Mouse (Mus musculus) limb, embryonic 11.5 days (tissue): ENCODE results near the gene Slc29a1. TPM values are rescaled to one million over a fixed set of nuclear protein-coding genes. Genes with fewer than 3 reads are reported as not detected.

Experiments
- ATAC-seq: fragments of 200-750 bp; cut with Nextera tagmentation; 2 replicates; pipeline ENCODE4 v1.8.0; 2017; ENCODE audit warnings: low read depth; ENCODE audit not compliant: insufficient number of reproducible peaks, low FRiP score, low TSS enrichment
- DNase-seq: peaks from one replicate; pipeline ENCODE4 v3.0.0-alpha.2; 2015; ENCODE audit warnings: low spot score
- H3K27ac ChIP-seq: fragments of 300-500 bp; sonication (generic); replicated peaks from 2 replicates; pipeline ENCODE4 v1.5.1; 2014; ENCODE audit warnings: low read depth, mild to moderate bottlenecking, low read length
- H3K27me3 ChIP-seq: fragments of 300-500 bp; sonication (generic); 2 replicates; pipeline ENCODE4 v1.6.1; 2014; ENCODE audit warnings: mild to moderate bottlenecking, low read length, mixed read lengths; ENCODE audit not compliant: control insufficient read depth, insufficient read depth
- H3K36me3 ChIP-seq: fragments of 300-500 bp; sonication (generic); 2 replicates; pipeline ENCODE4 v1.6.1; 2014; ENCODE audit warnings: mild to moderate bottlenecking, low read length, moderate library complexity, mixed read lengths; ENCODE audit not compliant: control insufficient read depth, insufficient read depth
- H3K4me1 ChIP-seq: fragments of 300-500 bp; sonication (generic); 2 replicates; pipeline ENCODE4 v1.6.1; 2014; ENCODE audit warnings: low read length, mixed read lengths; ENCODE audit not compliant: control insufficient read depth, insufficient read depth
- H3K4me2 ChIP-seq: fragments of 300-500 bp; sonication (generic); 2 replicates; pipeline ENCODE4 v1.6.1; 2014; ENCODE audit warnings: low read depth, mild to moderate bottlenecking, moderate library complexity; ENCODE audit not compliant: severe bottlenecking
- H3K4me3 ChIP-seq: fragments of 300-500 bp; sonication (generic); 2 replicates; pipeline ENCODE4 v1.5.1; 2014; ENCODE audit warnings: low read depth, low read length
- H3K9ac ChIP-seq: fragments of 300-500 bp; sonication (generic); 2 replicates; pipeline ENCODE4 v1.6.1; 2014; ENCODE audit warnings: mild to moderate bottlenecking, low read length
- H3K9me3 ChIP-seq: fragments of 300-500 bp; sonication (generic); 2 replicates; pipeline ENCODE4 v1.6.1; 2016; ENCODE audit warnings: low read length; ENCODE audit not compliant: control insufficient read depth
- WGBS: fragments of 180-500 bp; shearing (Covaris S2); extraction: QIAGEN DNeasy Blood & Tissue Kit; methylation state at CpG from one replicate; pipeline ENCODE4 v1.1.7; 2014; 5-methylcytosine and 5-hydroxymethylcytosine counted together
- polyA plus RNA-seq: library from polyadenylated mRNA; unstranded; fragments of >200 nt; fragmentation: Nextera tagmentation; extraction: Ambion mirVana; gene quantifications from 2 replicates; pipeline ENCODE4 v1.2.1, GENCODE M21; 2014

Slc29a1 gene
- polyA plus RNA-seq, 1 experiment from 2014 or later = 38.9 TPM

GRCm38 (mm10) chr17:45536264-45536663 is 63.1 kb downstream of the Slc29a1 start:
- DNase-seq = peak; percentile 71
- H3K27me3 ChIP-seq = peaks cover 16% of the 10 kb centered on the region
- 14% methylated on average over 5 of the region's 5 CpGs for WGBS

More at GRCm38 (mm10) chr17:45536264-45536663, 63.1 kb downstream of the Slc29a1 start:
- no peaks in the 10 kb centered on the region; the same call in 1 of the 2 replicates for H3K9me3 ChIP-seq
- H3K36me3 ChIP-seq = no peaks in the 10 kb centered on the region
- no peak overlapping the region for H3K4me2 ChIP-seq
- no peak overlapping the region for H3K27ac ChIP-seq
- H3K4me3 ChIP-seq = no peak overlapping the region
- ATAC-seq = no peak
- no peaks in the 10 kb centered on the region for H3K4me1 ChIP-seq
- H3K9ac ChIP-seq = no peak overlapping the region

Other genes starting within 250 kb of the Slc29a1 start
- 88.4 and 95.1 TPM in 2 replicates for gene Cdc5l, start 165.9 kb downstream of the Slc29a1 start, polyA plus RNA-seq
- 0.44 and 0.77 TPM in 2 replicates for gene Spats1, start 124.2 kb downstream of the Slc29a1 start, polyA plus RNA-seq
- 18.4 and 21.0 TPM in 2 replicates for gene Aars2, start 92.8 kb downstream of the Slc29a1 start, polyA plus RNA-seq
- 0.87 and 1.3 TPM in 2 replicates for gene Tcte1, start 76.2 kb downstream of the Slc29a1 start, polyA plus RNA-seq
- gene Tmem151b, start 49.9 kb downstream of the Slc29a1 start, polyA plus RNA-seq = 5.2 and 5.7 TPM in 2 replicates
- 5.6 and 6.2 TPM in 2 replicates for gene Nfkbie, start 43.9 kb downstream of the Slc29a1 start, polyA plus RNA-seq
- 90.5 and 92.0 TPM in 2 replicates for gene Slc35b2, start 35.7 kb downstream of the Slc29a1 start, polyA plus RNA-seq
- gene Hsp90ab1, start 26.3 kb downstream of the Slc29a1 start, polyA plus RNA-seq = 1,903 and 1,914 TPM in 2 replicates
- gene Mymx, start 2.5 kb upstream of the Slc29a1 start, polyA plus RNA-seq = 4.8 and 7.0 TPM in 2 replicates
- 0.26 and 0.81 TPM in 2 replicates for gene Capn11, start 59.7 kb upstream of the Slc29a1 start, polyA plus RNA-seq
- 146 and 154 TPM in 2 replicates for gene Mrpl14, start 86.7 kb upstream of the Slc29a1 start, polyA plus RNA-seq
- gene Tmem63b, start 87.3 kb upstream of the Slc29a1 start, polyA plus RNA-seq = 23.3 and 23.6 TPM in 2 replicates
- not detected in 2 replicates for gene 1600014C23Rik, start 134.2 kb upstream of the Slc29a1 start, polyA plus RNA-seq